Mouse (Mus musculus) midbrain, embryonic 14.5 days (tissue): Measurements from ENCODE around the gene Anxa10. TPM values are rescaled to one million over a fixed set of nuclear protein-coding genes. Genes with fewer than 3 reads are reported as not detected.

Experiments used
- ATAC-seq: fragments of 200-750 bp; cut with Nextera tagmentation; 2 replicates; pipeline ENCODE4 v1.8.0; 2017; ENCODE audit warnings: moderate number of reproducible peaks, moderate library complexity; ENCODE audit not compliant: low FRiP score, low TSS enrichment
- DNase-seq: peaks from one replicate; pipeline ENCODE4 v3.0.0-alpha.2; 2015
- H3K27ac ChIP-seq: fragments of 300-500 bp; sonication (generic); replicated peaks from 2 replicates; pipeline ENCODE4 v1.5.1; 2014; ENCODE audit warnings: mild to moderate bottlenecking, low read depth, low read length, moderate library complexity
- H3K27me3 ChIP-seq: fragments of 300-500 bp; sonication (generic); 2 replicates; pipeline ENCODE4 v1.6.1; 2014; ENCODE audit warnings: low read length, control low read depth, mixed read lengths; ENCODE audit not compliant: control insufficient read depth, insufficient read depth
- H3K36me3 ChIP-seq: fragments of 300-500 bp; sonication (generic); 2 replicates; pipeline ENCODE4 v1.6.1; 2014; ENCODE audit warnings: low read length, control low read depth; ENCODE audit not compliant: control insufficient read depth, insufficient read depth
- H3K4me1 ChIP-seq: fragments of 300-500 bp; sonication (generic); 2 replicates; pipeline ENCODE4 v1.6.1; 2014; ENCODE audit warnings: mild to moderate bottlenecking, antibody characterized with exemption, low read length, control low read depth; ENCODE audit not compliant: control insufficient read depth, insufficient read depth
- H3K4me2 ChIP-seq: fragments of 300-500 bp; sonication (generic); 2 replicates; pipeline ENCODE4 v1.6.1; 2014; ENCODE audit warnings: mild to moderate bottlenecking, low read length, moderate library complexity
- H3K4me3 ChIP-seq: fragments of 300-500 bp; sonication (generic); replicated peaks from 2 replicates; pipeline ENCODE4 v1.5.1; 2014; ENCODE audit warnings: low read depth, low read length
- H3K9ac ChIP-seq: fragments of 300-500 bp; sonication (generic); replicated peaks from 2 replicates; pipeline ENCODE4 v1.6.1; 2014; ENCODE audit warnings: mild to moderate bottlenecking, low read length, moderate library complexity
- H3K9me3 ChIP-seq: fragments of 300-500 bp; sonication (generic); 2 replicates; pipeline ENCODE4 v1.6.1; 2016; ENCODE audit warnings: low read length, control low read depth, mixed read lengths; ENCODE audit not compliant: control insufficient read depth
- WGBS: fragments of 180-500 bp; shearing (Covaris S2); extraction: QIAGEN DNeasy Blood & Tissue Kit; methylation state at CpG from one replicate; pipeline ENCODE4 v1.1.7; 2014; 5-methylcytosine and 5-hydroxymethylcytosine counted together
- polyA plus RNA-seq: library from polyadenylated mRNA; unstranded; fragments of >200 nt; fragmentation: Nextera tagmentation; extraction: Ambion mirVana; gene quantifications from 2 replicates; pipeline ENCODE4 v1.2.1, GENCODE M21; 2014

The Anxa10 gene
- polyA plus RNA-seq, 1 experiment from 2014 or later, result not detected

DNA sequence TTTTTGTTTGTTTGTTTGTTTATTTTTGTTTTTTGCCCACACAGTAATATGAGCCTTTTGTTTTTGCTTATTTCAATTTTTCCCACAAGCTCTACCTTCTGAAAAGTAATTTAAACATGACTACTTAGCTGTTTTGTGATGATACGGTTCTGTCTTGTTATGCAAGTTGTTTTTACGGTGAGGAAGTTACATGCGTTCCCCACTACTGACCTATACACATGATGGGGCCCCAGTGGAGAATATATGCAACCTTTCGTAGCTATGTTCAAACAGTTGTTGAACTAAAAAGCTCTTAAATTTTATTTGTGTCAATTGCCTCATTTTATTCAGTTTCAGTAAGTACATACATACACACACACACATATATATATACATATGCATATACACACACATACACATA, 108.4 kb downstream of the Anxa10 start:
- H3K27ac ChIP-seq, result no peak overlapping the region
- no peak overlapping the region for H3K4me3 ChIP-seq
- 94% methylated on average over 4 of the region's 4 CpGs for WGBS
- ATAC-seq (no peak), DNase-seq (no peak)
- no peaks in the 10 kb centered on the region for H3K4me1 ChIP-seq
- no peak overlapping the region for H3K4me2 ChIP-seq
- no peaks in the 10 kb centered on the region for H3K9me3 ChIP-seq
- no peak overlapping the region for H3K9ac ChIP-seq
- no peaks in the 10 kb centered on the region for H3K36me3 ChIP-seq
- H3K27me3 ChIP-seq, result no peaks in the 10 kb centered on the region

DNA sequence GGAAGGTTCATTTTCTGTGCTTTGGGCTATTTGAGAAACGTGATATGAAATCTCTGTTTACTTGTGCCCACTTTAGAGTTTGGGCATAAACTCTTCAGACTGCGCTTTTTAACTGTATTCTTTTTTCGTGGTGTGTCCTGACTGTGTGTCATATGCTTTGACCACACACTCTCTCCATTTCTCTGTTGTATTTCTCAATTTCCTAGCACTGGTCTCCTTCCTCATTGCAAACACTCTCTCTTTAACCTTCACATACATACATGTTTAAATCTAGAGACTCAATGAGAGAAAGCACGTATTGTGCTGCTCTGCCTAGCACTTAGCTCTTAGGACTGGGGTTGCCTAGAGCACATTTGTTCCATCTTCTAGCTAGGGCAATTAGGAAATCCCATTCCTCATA, 108.8 kb downstream of the Anxa10 start:
- ATAC-seq (no peak), DNase-seq (no peak)
- H3K9me3 ChIP-seq, result no peaks in the 10 kb centered on the region
- H3K27me3 ChIP-seq, result no peaks in the 10 kb centered on the region
- no peak overlapping the region for H3K9ac ChIP-seq
- H3K4me1 ChIP-seq, result no peaks in the 10 kb centered on the region
- H3K36me3 ChIP-seq, result no peaks in the 10 kb centered on the region
- WGBS, result 93% methylated on average over 4 of the region's 4 CpGs
- H3K27ac ChIP-seq, result no peak overlapping the region
- H3K4me3 ChIP-seq, result no peak overlapping the region
- H3K4me2 ChIP-seq, result no peak overlapping the region

Other genes starting within 250 kb of the Anxa10 start
- 13.6 and 19.4 TPM in 2 replicates for gene Palld, start 220.5 kb downstream of the Anxa10 start, polyA plus RNA-seq
- gene Ddx60, start 195.1 kb downstream of the Anxa10 start, polyA plus RNA-seq, result 0.04 and 1.0 TPM in 2 replicates